Mouse (Mus musculus): ENCODE measurements at regions not wholly inside any gene's neighbourhood (a gene's known extent, or its start where the extent isn't known, plus 50 kb on each side); places are given as distances from the start of the nearest gene placed in this dataset.

DNA sequence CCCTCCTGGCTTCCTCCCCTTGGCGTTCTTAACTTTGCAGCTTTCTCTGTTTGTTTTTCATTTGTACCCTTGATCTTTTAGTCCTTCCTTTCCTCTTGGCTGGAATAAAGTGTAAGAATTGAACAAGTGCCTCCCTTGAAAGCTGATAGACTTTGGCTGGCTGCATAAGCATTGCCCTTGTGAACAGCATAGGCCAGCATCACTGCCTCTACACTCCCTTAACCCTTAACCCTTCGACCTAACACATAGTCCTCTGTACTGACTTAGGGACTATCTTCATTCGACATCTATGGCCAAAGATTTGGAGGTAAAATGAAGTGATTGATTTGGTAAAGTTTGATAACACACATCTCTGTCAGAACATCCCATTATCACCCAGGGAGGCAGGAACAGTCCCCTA lies 163.5 kb upstream of the Tbx18 start:
- no peak overlapping the region for H3K27ac ChIP-seq
- no peaks in the 10 kb centered on the region for H3K9me3 ChIP-seq (replicated peaks)
- H3K4me3 ChIP-seq = no peak overlapping the region
- no peaks in the 10 kb centered on the region for H3K36me3 ChIP-seq
- peaks cover 27% of the 10 kb centered on the region for H3K4me1 ChIP-seq
- DNase-seq (ENCODE audit: low spot score) = no peak
- 76% methylated on average over 3 of the region's 3 CpGs for WGBS
- H3K27me3 ChIP-seq (ENCODE audit: low read depth, poor library complexity, severe bottlenecking) = no peaks in the 10 kb centered on the region

DNA sequence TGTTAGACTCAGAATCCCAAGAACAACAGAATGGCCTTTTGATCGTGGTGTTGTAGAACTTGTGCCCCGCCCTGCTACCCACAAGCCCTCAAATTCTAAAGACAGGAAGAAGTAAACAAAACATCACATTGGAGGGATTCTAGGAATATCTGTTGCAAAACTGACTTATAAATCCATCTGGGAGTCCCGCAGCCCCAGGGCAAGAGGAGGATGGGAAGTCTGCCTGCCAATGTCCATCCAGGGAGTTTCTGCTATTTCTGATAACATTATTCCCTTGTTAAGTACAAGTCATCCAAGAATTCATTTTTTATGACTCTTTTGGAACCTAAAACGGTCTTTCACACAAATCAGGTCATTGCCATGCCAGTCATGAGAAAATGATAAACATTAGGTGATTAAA lies 164.5 kb upstream of the Tbx18 start:
- H3K4me3 ChIP-seq = no peak overlapping the region
- H3K36me3 ChIP-seq = no peaks in the 10 kb centered on the region
- no peak for DNase-seq (ENCODE audit: low spot score)
- H3K27ac ChIP-seq = no peak overlapping the region
- H3K9me3 ChIP-seq (replicated peaks) = no peaks in the 10 kb centered on the region
- peaks cover 34% of the 10 kb centered on the region for H3K4me1 ChIP-seq
- no peaks in the 10 kb centered on the region for H3K27me3 ChIP-seq (ENCODE audit: low read depth, poor library complexity, severe bottlenecking)
- WGBS = 87% methylated on average over 4 of the region's 4 CpGs

- H3K27ac ChIP-seq = no peak overlapping the region
- H3K36me3 ChIP-seq = no peaks in the 10 kb centered on the region
- 85% methylated on average over 3 of the region's 3 CpGs for WGBS
- no peak for DNase-seq (ENCODE audit: low spot score)
- no peak overlapping the region for H3K4me3 ChIP-seq
- H3K9me3 ChIP-seq (replicated peaks) = no peaks in the 10 kb centered on the region
- H3K27me3 ChIP-seq (ENCODE audit: low read depth, poor library complexity, severe bottlenecking) = no peaks in the 10 kb centered on the region
- peaks cover 34% of the 10 kb centered on the region for H3K4me1 ChIP-seq
Measured at GRCm38 (mm10) chr9:87897336-87897735, 166.3 kb upstream of the Tbx18 start.

DNA sequence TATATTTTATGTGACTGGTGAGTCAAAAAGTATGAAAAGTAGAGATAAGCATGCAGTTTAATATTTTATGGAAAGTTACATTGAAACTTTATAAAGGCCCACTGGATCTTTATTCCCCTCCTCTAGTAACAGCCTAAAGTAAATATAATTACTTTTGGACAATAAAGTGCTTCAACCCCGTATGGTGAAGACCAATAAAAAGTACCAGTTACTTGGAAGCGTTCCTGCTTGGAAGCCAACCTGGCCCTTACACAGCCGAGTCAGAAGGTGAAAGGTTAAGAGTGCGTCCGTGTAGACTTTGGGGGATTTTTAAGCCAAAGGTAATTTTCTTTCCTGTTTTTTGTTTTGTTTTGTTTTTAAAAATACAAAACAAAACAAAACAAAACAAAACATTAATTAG lies 168.3 kb upstream of the Tbx18 start:
- no peaks in the 10 kb centered on the region for H3K36me3 ChIP-seq

DNA sequence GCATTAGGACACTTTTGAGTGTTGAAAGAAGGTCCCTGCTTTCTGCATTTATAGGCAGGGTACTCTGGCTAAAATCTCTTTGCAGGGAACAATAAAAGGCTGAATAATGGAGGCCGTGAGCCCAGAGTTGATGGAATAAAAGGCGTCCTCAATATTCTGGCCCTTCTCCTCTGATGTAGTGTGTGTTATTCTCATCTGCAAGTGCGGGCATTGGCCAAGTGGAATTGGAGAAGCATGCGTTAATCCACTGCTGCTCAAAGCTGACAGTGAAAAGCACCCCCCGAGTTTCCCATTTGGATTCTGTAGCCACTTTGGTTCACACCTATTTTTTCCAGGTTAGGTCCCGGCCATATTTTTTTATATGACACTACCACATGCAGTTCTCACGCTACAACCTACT lies 168.7 kb upstream of the Tbx18 start:
- Histone ChIP-seq H3K36me3 (no peaks in the 10 kb centered on the region), H3K27me3 (ENCODE audit: low read depth, poor library complexity, severe bottlenecking) (no peaks in the 10 kb centered on the region), H3K4me1 (peaks cover 27% of the 10 kb centered on the region), H3K4me3 (no peak overlapping the region), H3K9me3 (replicated peaks) (no peaks in the 10 kb centered on the region), H3K27ac (no peak overlapping the region)
- DNase-seq (ENCODE audit: low spot score) = no peak
- 89% methylated on average over 7 of the region's 7 CpGs for WGBS

More for the DNA sequence above, 168.3 kb upstream of the Tbx18 start:
- Histone ChIP-seq H3K9me3 (replicated peaks) (no peaks in the 10 kb centered on the region), H3K4me1 (peaks cover 31% of the 10 kb centered on the region), H3K27me3 (ENCODE audit: low read depth, poor library complexity, severe bottlenecking) (no peaks in the 10 kb centered on the region), H3K27ac (no peak overlapping the region), H3K4me3 (no peak overlapping the region)
- WGBS = 63% methylated on average over 5 of the region's 5 CpGs
- DNase-seq (ENCODE audit: low spot score) = no peak

- no peaks in the 10 kb centered on the region for H3K9me3 ChIP-seq (replicated peaks)
- no peaks in the 10 kb centered on the region for H3K27me3 ChIP-seq (ENCODE audit: low read depth, poor library complexity, severe bottlenecking)
- 94% methylated on average over 8 of the region's 8 CpGs for WGBS
Measured at GRCm38 (mm10) chr9:87921291-87921690, 190.2 kb upstream of the Tbx18 start.

DNA sequence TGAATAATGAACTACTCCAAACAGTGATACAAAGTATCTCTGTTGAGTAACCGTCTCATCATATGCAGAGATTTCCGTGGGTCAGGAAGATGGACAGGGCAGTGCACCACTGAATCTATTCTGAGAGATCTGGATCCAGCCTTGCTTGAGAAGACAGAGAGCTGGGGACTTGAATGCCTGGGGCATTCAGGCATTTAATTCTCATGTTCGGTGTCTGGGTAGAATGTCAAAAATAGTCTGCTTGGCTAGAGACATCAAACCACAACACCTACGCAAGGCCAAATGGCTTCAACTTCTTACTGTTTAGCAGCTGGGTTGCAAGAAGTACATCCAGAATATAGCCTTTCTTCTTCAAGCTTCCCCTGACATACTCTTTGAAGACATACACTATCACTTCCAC lies 194.1 kb upstream of the Tbx18 start:
- H3K4me1 ChIP-seq = no peaks in the 10 kb centered on the region
- DNase-seq (ENCODE audit: low spot score) = no peak
- H3K36me3 ChIP-seq = no peaks in the 10 kb centered on the region
- 92% methylated on average over 4 of the region's 4 CpGs for WGBS
- no peaks in the 10 kb centered on the region for H3K27me3 ChIP-seq (ENCODE audit: low read depth, poor library complexity, severe bottlenecking)
- H3K9me3 ChIP-seq (replicated peaks) = no peaks in the 10 kb centered on the region
- no peak overlapping the region for H3K27ac ChIP-seq
- no peak overlapping the region for H3K4me3 ChIP-seq

More at GRCm38 (mm10) chr9:87921291-87921690, 190.2 kb upstream of the Tbx18 start:
- no peaks in the 10 kb centered on the region for H3K36me3 ChIP-seq
- H3K4me3 ChIP-seq = no peak overlapping the region
- no peaks in the 10 kb centered on the region for H3K4me1 ChIP-seq
- no peak overlapping the region for H3K27ac ChIP-seq
- no peak for DNase-seq (ENCODE audit: low spot score)

DNA sequence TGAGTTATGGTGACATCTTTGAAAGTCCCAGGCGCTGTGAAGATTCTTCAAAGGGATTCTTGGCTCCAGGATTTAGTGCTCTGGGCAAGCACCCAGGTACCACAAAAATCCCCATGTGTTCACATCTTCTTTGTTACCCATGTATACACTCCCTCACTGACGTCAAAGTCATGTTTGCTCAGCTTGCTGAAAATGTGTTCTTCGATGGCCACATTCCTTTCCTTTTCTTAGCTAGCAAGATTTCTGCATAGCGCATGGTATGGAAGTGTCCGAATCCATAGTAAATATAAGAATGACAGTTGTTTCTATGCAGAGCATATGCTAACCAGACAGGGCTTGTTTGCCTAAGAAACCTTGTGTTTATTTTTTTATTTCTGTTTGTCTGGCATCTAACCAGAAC lies 202.2 kb upstream of the Tbx18 start:
- H3K4me1 ChIP-seq = peaks cover 8% of the 10 kb centered on the region
- no peaks in the 10 kb centered on the region for H3K36me3 ChIP-seq
- no peak for DNase-seq (ENCODE audit: low spot score)
- H3K4me3 ChIP-seq = no peak overlapping the region
- H3K27me3 ChIP-seq (ENCODE audit: low read depth, poor library complexity, severe bottlenecking) = no peaks in the 10 kb centered on the region
- 90% methylated on average over 5 of the region's 5 CpGs for WGBS
- H3K27ac ChIP-seq = no peak overlapping the region
- H3K9me3 ChIP-seq (replicated peaks) = no peaks in the 10 kb centered on the region

DNA sequence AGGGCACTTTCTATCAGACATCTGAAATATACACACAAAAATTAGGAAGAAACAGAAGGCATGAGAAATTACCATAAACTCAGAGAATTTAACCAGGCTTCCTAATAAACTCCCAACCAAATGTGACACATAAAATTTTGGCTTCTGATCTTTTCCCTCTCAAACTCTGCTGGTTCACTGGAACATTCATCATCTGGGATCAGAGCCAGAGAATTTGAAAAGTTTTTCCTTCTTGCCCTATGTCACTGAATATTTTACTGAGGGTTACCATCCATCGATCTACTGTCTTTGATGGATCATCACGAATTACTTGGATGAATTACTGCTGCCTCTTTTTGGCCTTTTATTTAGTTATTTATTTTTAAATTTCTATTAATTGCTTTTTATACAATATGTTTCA lies 221.4 kb upstream of the Tbx18 start:
- H3K36me3 ChIP-seq = no peaks in the 10 kb centered on the region
- no peak overlapping the region for H3K4me3 ChIP-seq
- H3K4me1 ChIP-seq = no peaks in the 10 kb centered on the region
- no peaks in the 10 kb centered on the region for H3K9me3 ChIP-seq (replicated peaks)
- no peaks in the 10 kb centered on the region for H3K27me3 ChIP-seq (ENCODE audit: low read depth, poor library complexity, severe bottlenecking)
- DNase-seq (ENCODE audit: low spot score) = no peak
- no peak overlapping the region for H3K27ac ChIP-seq
- WGBS = 90% methylated on average over 2 of the region's 2 CpGs

DNA sequence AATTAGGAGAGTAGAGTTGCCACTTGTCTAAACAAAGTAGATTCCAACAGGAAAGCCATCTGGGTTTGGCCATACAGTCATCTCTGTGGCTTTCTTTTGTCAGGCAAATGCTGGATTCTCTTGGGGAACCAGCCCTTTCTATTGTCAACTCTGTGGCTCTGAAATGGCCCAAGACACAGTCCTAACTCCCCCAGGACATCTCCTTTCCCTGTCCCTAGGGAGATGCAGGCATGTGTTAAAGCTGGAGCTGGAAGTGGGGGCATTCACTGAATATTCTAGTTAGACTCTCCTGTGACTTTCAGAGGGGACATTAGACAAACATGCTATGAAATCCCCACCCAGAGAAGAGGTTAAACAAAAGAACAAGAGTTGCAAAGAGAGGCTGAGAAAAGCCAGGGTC lies 223.9 kb upstream of the Tbx18 start:
- H3K4me3 ChIP-seq = no peak overlapping the region
- H3K27ac ChIP-seq = no peak overlapping the region
- no peaks in the 10 kb centered on the region for H3K36me3 ChIP-seq
- DNase-seq (ENCODE audit: low spot score) = no peak
- no peaks in the 10 kb centered on the region for H3K4me1 ChIP-seq
- no peaks in the 10 kb centered on the region for H3K27me3 ChIP-seq (ENCODE audit: low read depth, poor library complexity, severe bottlenecking)
- no peaks in the 10 kb centered on the region for H3K9me3 ChIP-seq (replicated peaks)

DNA sequence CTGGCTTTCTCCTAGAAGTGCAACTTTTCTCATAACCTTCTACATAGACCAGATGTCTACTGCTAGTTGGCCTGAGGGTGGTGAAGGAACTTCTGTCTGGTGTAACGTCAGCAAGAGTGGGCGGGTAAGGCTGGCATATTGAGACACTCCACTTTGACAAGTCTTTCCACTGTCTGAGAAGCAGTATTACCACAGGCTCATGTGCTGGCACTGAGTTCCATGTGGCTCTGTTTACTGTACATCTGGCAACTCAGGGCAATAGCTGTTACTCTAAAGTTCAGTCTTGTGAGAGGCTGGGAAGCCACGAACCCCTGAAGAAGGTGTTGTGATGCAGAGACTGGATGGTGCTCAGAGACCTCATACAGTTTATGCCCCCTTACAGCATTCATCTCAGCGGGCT lies 230.7 kb upstream of the Tbx18 start:
- WGBS = 90% methylated on average over 4 of the region's 4 CpGs

GRCm38 (mm10) chr9:87964508-87964907 lies 233.4 kb upstream of the Tbx18 start:
- DNase-seq (ENCODE audit: low spot score) = no peak
- Histone ChIP-seq H3K4me1 (peaks cover 24% of the 10 kb centered on the region), H3K27me3 (ENCODE audit: low read depth, poor library complexity, severe bottlenecking) (no peaks in the 10 kb centered on the region), H3K27ac (peak overlapping the region; percentile 69), H3K4me3 (no peak overlapping the region), H3K36me3 (no peaks in the 10 kb centered on the region), H3K9me3 (replicated peaks) (no peaks in the 10 kb centered on the region)
- WGBS = 88% methylated on average over 2 of the region's 2 CpGs

More for the DNA sequence above, 230.7 kb upstream of the Tbx18 start:
- Histone ChIP-seq H3K9me3 (replicated peaks) (no peaks in the 10 kb centered on the region), H3K27me3 (ENCODE audit: low read depth, poor library complexity, severe bottlenecking) (no peaks in the 10 kb centered on the region), H3K27ac (no peak overlapping the region), H3K4me1 (peaks cover 24% of the 10 kb centered on the region), H3K36me3 (no peaks in the 10 kb centered on the region), H3K4me3 (no peak overlapping the region)
- DNase-seq (ENCODE audit: low spot score) = no peak

- no peaks in the 10 kb centered on the region for H3K36me3 ChIP-seq
- H3K4me3 ChIP-seq = no peak overlapping the region
- H3K27me3 ChIP-seq (ENCODE audit: low read depth, poor library complexity, severe bottlenecking) = no peaks in the 10 kb centered on the region
- no peaks in the 10 kb centered on the region for H3K9me3 ChIP-seq (replicated peaks)
- DNase-seq (ENCODE audit: low spot score) = no peak
- H3K4me1 ChIP-seq = peaks cover 24% of the 10 kb centered on the region
- H3K27ac ChIP-seq = 0 out of 2 replicates have a peak overlapping the region, but pooled peaks have one; percentile 69
- 67% methylated on average over 3 of the region's 3 CpGs for WGBS
Measured at GRCm38 (mm10) chr9:87965103-87965780, 234.2 kb upstream of the Tbx18 start.

Data from limb, embryonic 10.5 days (tissue).